Mouse (Mus musculus) adrenal gland, postnatal 14 days (tissue): ENCODE data around the gene Rhbdl1. TPM values are rescaled to one million over a fixed set of nuclear protein-coding genes. Genes with fewer than 3 reads are reported as not detected.

ENCODE experiments used
- DNase-seq: peaks from one replicate; pipeline ENCODE4 v3.0.0; 2021; ENCODE audit warnings: mixed read lengths
- total RNA-seq: library from RNA; stranded (reverse); gene quantifications from 2 replicates; pipeline ENCODE4 v1.2.3, GENCODE M21; 2021

Gene Rhbdl1
- total RNA-seq, 1 experiment from 2014 or later: 12.9 TPM

GRCm38 (mm10) chr17:25872676-25873075, 35.6 kb upstream of the Rhbdl1 start:
- no peak for DNase-seq

GRCm38 (mm10) chr17:25871566-25871965, 34.5 kb upstream of the Rhbdl1 start:
- peak; percentile 75 for DNase-seq

- DNase-seq: no peak
Measured at GRCm38 (mm10) chr17:25869954-25870353, 32.9 kb upstream of the Rhbdl1 start.

- DNase-seq: no peak
Measured at GRCm38 (mm10) chr17:25869498-25869897, 32.4 kb upstream of the Rhbdl1 start.

- DNase-seq: peak; percentile 93
Measured at GRCm38 (mm10) chr17:25868601-25869191, 31.6 kb upstream of the Rhbdl1 start, which contains the start of gene Mcrip2. TSS of gene Mcrip2 (minus strand) at chr17:25868764.

- DNase-seq: peak; percentile 90
Measured at GRCm38 (mm10) chr17:25867836-25868600, 30.9 kb upstream of the Rhbdl1 start.

- no peak for DNase-seq
Measured at GRCm38 (mm10) chr17:25867509-25867835, 30.4 kb upstream of the Rhbdl1 start.

- peak; percentile 44 for DNase-seq
Measured at GRCm38 (mm10) chr17:25866172-25866571, 29.1 kb upstream of the Rhbdl1 start.

GRCm38 (mm10) chr17:25865288-25865687, 28.2 kb upstream of the Rhbdl1 start:
- no peak for DNase-seq

- DNase-seq: peak; percentile 52
Measured at GRCm38 (mm10) chr17:25864311-25864710, 27.2 kb upstream of the Rhbdl1 start.

- DNase-seq: no peak
Measured at GRCm38 (mm10) chr17:25863681-25864080, 26.6 kb upstream of the Rhbdl1 start.

GRCm38 (mm10) chr17:25861704-25862612, 24.9 kb upstream of the Rhbdl1 start:
- DNase-seq: no peak

GRCm38 (mm10) chr17:25860832-25861703, 24.0 kb upstream of the Rhbdl1 start, which contains the start of gene Wdr90:
TSS of gene Wdr90 (minus strand) at chr17:25861501.
- DNase-seq: peak; percentile 95

- DNase-seq: no peak
Measured at GRCm38 (mm10) chr17:25860229-25860628, 23.1 kb upstream of the Rhbdl1 start.

- DNase-seq: peak; percentile 98
Measured at GRCm38 (mm10) chr17:25844396-25844901, 7.4 kb upstream of the Rhbdl1 start, which contains the start of gene Rhot2. TSS of gene Rhot2 (minus strand) at chr17:25844851.

- peak; percentile 49 for DNase-seq
Measured at GRCm38 (mm10) chr17:25843636-25844395, 6.7 kb upstream of the Rhbdl1 start.

- DNase-seq: no peak
Measured at GRCm38 (mm10) chr17:25843122-25843521, 6.0 kb upstream of the Rhbdl1 start.

- no peak for DNase-seq
Measured at GRCm38 (mm10) chr17:25842509-25842908, 5.4 kb upstream of the Rhbdl1 start.

- no peak for DNase-seq
Measured at GRCm38 (mm10) chr17:25841117-25841880, 4.2 kb upstream of the Rhbdl1 start, which contains the start of gene Gm20683. TSS of gene Gm20683 (minus strand) at chr17:25841763.

- no peak for DNase-seq
Measured at GRCm38 (mm10) chr17:25840519-25840918, 3.4 kb upstream of the Rhbdl1 start.
